Mouse (Mus musculus): ENCODE measurements at regions not wholly inside any gene's neighbourhood (a gene's known extent, or its start where the extent isn't known, plus 50 kb on each side); places are given as distances from the start of the nearest gene placed in this dataset.

GRCm38 (mm10) chr12:21522621-21523020 is 105.2 kb upstream of the Ywhaq start:
- TF ChIP-seq CTCF (IDR thresholded peaks at IDR 0.05; ENCODE audit: insufficient read depth, low read length), result no peak
- TF ChIP-seq POLR2A (IDR thresholded peaks at IDR 0.05; ENCODE audit: borderline replicate concordance, extremely low read depth, low read depth, low read length), result no peak

All from lung, adult 2 months (tissue).